Mouse (Mus musculus): ENCODE measurements at regions not wholly inside any gene's neighbourhood (a gene's known extent, or its start where the extent isn't known, plus 50 kb on each side); places are given as distances from the start of the nearest gene placed in this dataset.
"Not testable (repeated sequence)": the region's sequence is repeated elsewhere in the genome, so short reads cannot be mapped to it uniquely, and the experiment has no call there.

- not testable (repeated sequence) for DNase-seq (ENCODE audit: low spot score in 2 of 2)
These were observed 495.4 kb upstream of the Chrm3 start for GRCm38 (mm10) chr13:10855947-10856561.

GRCm38 (mm10) chr13:10845212-10845611 lies 484.6 kb upstream of the Chrm3 start:
- DNase-seq (ENCODE audit: low spot score in 2 of 2) = no peak

GRCm38 (mm10) chr13:10799351-10799913 lies 438.8 kb upstream of the Chrm3 start:
- no peak for DNase-seq (ENCODE audit: low spot score in 2 of 2)
